Mouse (Mus musculus) liver, postnatal 0 days (tissue): Measurements from ENCODE around the gene Clec4d.
"Not testable (repeated sequence)": the region's sequence is repeated elsewhere in the genome, so short reads cannot be mapped to it uniquely, and the experiment has no call there.

Source experiments
- CTCF ChIP-seq: sonication (generic); IDR thresholded peaks from 2 replicates; pipeline ENCODE4 v1.5.1; 2016; ENCODE audit warnings: antibody characterized with exemption, low read depth
- EP300 ChIP-seq: IDR thresholded peaks from 2 replicates; pipeline ENCODE4 v1.6.1; 2016; ENCODE audit warnings: antibody characterized with exemption, low read depth, mild to moderate bottlenecking

GRCm38 (mm10) chr6:123293509-123293908 lies 31.6 kb downstream of the Clec4d start:
- TF ChIP-seq CTCF, EP300: not testable (repeated sequence)
